Mouse (Mus musculus) MEL (cell line): ENCODE measurements at regions not wholly inside any gene's neighbourhood (a gene's known extent, or its start where the extent isn't known, plus 50 kb on each side); places are given as distances from the start of the nearest gene placed in this dataset.

Source experiments
- DNase-seq: peaks from one replicate; pipeline ENCODE4 v3.0.0; 2011; ENCODE audit warnings: low read depth, low spot score
- H3K27ac ChIP-seq: 2 replicates; pipeline ENCODE4 v1.5.1; 2012; ENCODE audit warnings: low read depth, mild to moderate bottlenecking, control low read depth, low read length, moderate library complexity; ENCODE audit not compliant: control insufficient read depth
- H3K27me3 ChIP-seq, 2 experiments: fragments of 150-350 bp in 1 of 2; sonication (generic) in 1 of 2; 2 replicates each; pipeline ENCODE4 v1.6.1; 2012; ENCODE audit warnings: low read length in 2 of 2, mild to moderate bottlenecking in 2 of 2, improper control_type of control experiment in 1 of 2, moderate library complexity in 1 of 2; ENCODE audit not compliant: insufficient read depth in 2 of 2, control insufficient read depth in 1 of 2
- H3K36me3 ChIP-seq, 2 experiments: 2 replicates each; pipeline ENCODE4 v1.6.1; 2012 to 2014; ENCODE audit warnings: low read length in 2 of 2, improper control_type of control experiment in 1 of 2, inconsistent platforms in 1 of 2, mild to moderate bottlenecking in 1 of 2; ENCODE audit not compliant: insufficient read depth in 2 of 2, control insufficient read depth in 1 of 2
- H3K4me1 ChIP-seq, 2 experiments: fragments of 150-350 bp in 1 of 2; sonication (generic) in 1 of 2; 2 replicates each; pipeline ENCODE4 v1.6.1; 2012; ENCODE audit warnings: low read length in 2 of 2, improper control_type of control experiment in 1 of 2, mild to moderate bottlenecking in 1 of 2; ENCODE audit not compliant: insufficient read depth in 2 of 2, control insufficient read depth in 1 of 2
- H3K4me3 ChIP-seq, 2 experiments: fragments of 150-350 bp in 1 of 2; sonication (generic) in 1 of 2; 2 replicates each; pipeline ENCODE4 v1.5.1; 2012; ENCODE audit warnings: low read depth in 2 of 2, low read length in 2 of 2, mild to moderate bottlenecking in 2 of 2, moderate library complexity in 2 of 2, control low read depth in 1 of 2, improper control_type of control experiment in 1 of 2; ENCODE audit not compliant: control insufficient read depth in 1 of 2, insufficient read depth in 1 of 2
- H3K79me2 ChIP-seq: 2 replicates; pipeline ENCODE4 v1.6.1; 2012; ENCODE audit warnings: mild to moderate bottlenecking, low read length, moderate library complexity; ENCODE audit not compliant: control insufficient read depth, poor library complexity, insufficient read depth
- H3K9ac ChIP-seq: 2 replicates; pipeline ENCODE4 v1.6.1; 2012; ENCODE audit warnings: low read depth, mild to moderate bottlenecking, control low read depth, low read length, moderate library complexity; ENCODE audit not compliant: control insufficient read depth, poor library complexity, severe bottlenecking
- H3K9me3 ChIP-seq: fragments of 150-350 bp; sonication (generic); replicated peaks from 2 replicates; pipeline ENCODE4 v1.6.1; 2012; ENCODE audit warnings: mild to moderate bottlenecking, low read length, improper control_type of control experiment, moderate library complexity; ENCODE audit not compliant: insufficient read depth
- CHD1 ChIP-seq: IDR thresholded peaks from 2 replicates; pipeline ENCODE4 v1.6.1; 2012; ENCODE audit warnings: low read depth, mild to moderate bottlenecking, inconsistent platforms, low read length, improper control_type of control experiment
- CHD2 ChIP-seq: IDR thresholded peaks from 2 replicates; pipeline ENCODE4 v1.6.1; 2011; ENCODE audit warnings: low read length, improper control_type of control experiment
- CTCF ChIP-seq, 3 experiments: IDR thresholded peaks in 2 of 3; conservative IDR thresholded peaks in 1 of 3; 2 replicates each; pipeline ENCODE4 v1.5.1; 2011 to 2012; ENCODE audit warnings: low read length in 3 of 3, low read depth in 2 of 3, mild to moderate bottlenecking in 2 of 3, improper control_type of control experiment in 1 of 3, inconsistent platforms in 1 of 3, mixed read lengths in 1 of 3, moderate library complexity in 1 of 3; ENCODE audit not compliant: control insufficient read depth in 1 of 3, insufficient read depth in 1 of 3, poor library complexity in 1 of 3, severe bottlenecking in 1 of 3
- ELF1 ChIP-seq: IDR thresholded peaks from 2 replicates; pipeline ENCODE4 v1.6.1; 2014; ENCODE audit warnings: low read depth, mild to moderate bottlenecking, inconsistent platforms, low read length, improper control_type of control experiment, moderate library complexity
- EP300 ChIP-seq, 2 experiments: IDR thresholded peaks; 2 replicates each; pipeline ENCODE4 v1.6.1; 2011; ENCODE audit warnings: improper control_type of control experiment in 2 of 2, low read length in 2 of 2, low read depth in 1 of 2, mild to moderate bottlenecking in 1 of 2
- ETS1 ChIP-seq: IDR thresholded peaks from 2 replicates; pipeline ENCODE4 v1.6.1; 2012; ENCODE audit warnings: low read depth, mild to moderate bottlenecking, inconsistent platforms, low read length, improper control_type of control experiment, moderate library complexity
- GATA1 ChIP-seq: IDR thresholded peaks from 2 replicates; pipeline ENCODE4 v1.6.1; 2011; ENCODE audit warnings: low read depth, low read length, improper control_type of control experiment
- KAT2A ChIP-seq: conservative IDR thresholded peaks from 2 replicates; pipeline ENCODE4 v1.6.1; 2012; ENCODE audit warnings: low read depth, low read length, improper control_type of control experiment, inconsistent platforms
- MAX ChIP-seq: IDR thresholded peaks from 2 replicates; pipeline ENCODE4 v1.6.1; 2011; ENCODE audit warnings: low read length, improper control_type of control experiment
- MAZ ChIP-seq: IDR thresholded peaks from 2 replicates; pipeline ENCODE4 v1.6.1; 2012; ENCODE audit warnings: low read depth, mild to moderate bottlenecking, inconsistent platforms, low read length, improper control_type of control experiment
- MYB ChIP-seq: IDR thresholded peaks from 2 replicates; pipeline ENCODE4 v1.6.1; 2011; ENCODE audit warnings: mild to moderate bottlenecking, low read depth, low read length, improper control_type of control experiment
- MYC ChIP-seq: IDR thresholded peaks from 2 replicates; pipeline ENCODE4 v1.6.1; 2011; ENCODE audit warnings: low read depth, mild to moderate bottlenecking, low read length, improper control_type of control experiment, moderate library complexity
- POLR2A ChIP-seq, 2 experiments: IDR thresholded peaks; 2 replicates each; pipeline ENCODE4 v1.6.1; 2011 to 2012; ENCODE audit warnings: low read length in 2 of 2, mild to moderate bottlenecking in 2 of 2, control low read depth in 1 of 2, improper control_type of control experiment in 1 of 2, low read depth in 1 of 2, moderate library complexity in 1 of 2; ENCODE audit not compliant: control insufficient read depth in 1 of 2, insufficient read depth in 1 of 2, poor library complexity in 1 of 2
- POLR2AphosphoS2 ChIP-seq: IDR thresholded peaks from 2 replicates; pipeline ENCODE4 v1.6.1; 2011; ENCODE audit warnings: low read length, improper control_type of control experiment
- RAD21 ChIP-seq: IDR thresholded peaks from 2 replicates; pipeline ENCODE4 v1.6.1; 2011; ENCODE audit warnings: mild to moderate bottlenecking, low read depth, low read length, improper control_type of control experiment
- SMC3 ChIP-seq: IDR thresholded peaks from 2 replicates; pipeline ENCODE4 v1.6.1; 2011; ENCODE audit warnings: low read depth, low read length, improper control_type of control experiment
- TAL1 ChIP-seq: IDR thresholded peaks from 2 replicates; pipeline ENCODE4 v1.6.1; 2012; ENCODE audit warnings: mild to moderate bottlenecking, inconsistent platforms, low read length, moderate library complexity, mixed read lengths
- TCF12 ChIP-seq: IDR thresholded peaks from 2 replicates; pipeline ENCODE4 v1.6.1; 2014; ENCODE audit warnings: low read depth, mild to moderate bottlenecking, inconsistent platforms, low read length, improper control_type of control experiment, moderate library complexity
- UBTF ChIP-seq: IDR thresholded peaks from 2 replicates; pipeline ENCODE4 v1.6.1; 2012; ENCODE audit warnings: low read depth, mild to moderate bottlenecking, inconsistent platforms, low read length, improper control_type of control experiment, moderate library complexity, borderline replicate concordance; ENCODE audit not compliant: insufficient read depth
- ZC3H11A ChIP-seq: IDR thresholded peaks from 2 replicates; pipeline ENCODE4 v1.6.1; 2012; ENCODE audit warnings: low read depth, mild to moderate bottlenecking, inconsistent platforms, low read length, improper control_type of control experiment
- ZKSCAN1 ChIP-seq: IDR thresholded peaks from 2 replicates; pipeline ENCODE4 v1.6.1; 2012; ENCODE audit warnings: low read depth, mild to moderate bottlenecking, inconsistent platforms, low read length, improper control_type of control experiment, moderate library complexity
- ZMIZ1 ChIP-seq: IDR thresholded peaks from 2 replicates; pipeline ENCODE4 v1.6.1; 2012; ENCODE audit warnings: low read depth, mild to moderate bottlenecking, inconsistent platforms, low read length, improper control_type of control experiment, moderate library complexity

- H3K36me3 ChIP-seq, result peaks cover 0 to 10% of the 10 kb centered on the region in 2 experiments; a peak in 2 of 4 replicates
- peak in 1 of 2 experiments; percentile 31; a peak in 1 of 4 replicates for TF ChIP-seq EP300 (IDR thresholded peaks at IDR 0.05; ENCODE audit: low read depth in 1 of 2, low read length in 2 of 2)
- TF ChIP-seq UBTF, result no peak
- TF ChIP-seq, all 39 proteins: peak for 1
- Histone ChIP-seq H3K27me3 (no peaks in the 10 kb centered on the region), H3K79me2 (no peaks in the 10 kb centered on the region), H3K9me3 (no peaks in the 10 kb centered on the region), H3K4me1 (peaks cover 3 to 16% of the 10 kb centered on the region in 2 experiments; a peak in 3 of 4 replicates), H3K27ac (no peak overlapping the region), H3K9ac (no peak overlapping the region), H3K4me3 (no peak overlapping the region)
- peak; percentile 28 for DNase-seq
Measured at GRCm38 (mm10) chr5:51917812-51918448, 272.4 kb downstream of the Dhx15 start.

DNA sequence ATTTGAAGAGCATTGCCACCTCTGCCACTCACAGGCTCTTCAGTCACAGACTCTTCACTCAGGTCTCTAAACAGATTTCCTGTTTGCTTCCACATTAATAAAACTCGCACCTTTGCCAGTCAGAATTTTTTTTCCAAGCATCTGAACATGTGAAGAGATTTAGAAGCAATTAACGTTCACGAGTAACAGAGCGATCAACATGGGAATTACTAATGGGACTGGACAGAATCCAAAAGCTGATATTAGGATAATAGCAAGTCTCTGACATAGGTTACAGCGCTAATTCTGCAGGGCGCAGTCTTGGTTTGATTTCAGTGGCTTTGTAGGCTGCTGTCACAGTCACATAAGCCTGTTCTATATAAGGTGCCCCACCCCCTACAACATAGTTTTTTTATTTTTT lies 275.6 kb downstream of the Dhx15 start:
- DNase-seq, result no peak
- Histone ChIP-seq H3K4me3 (no peak overlapping the region), H3K79me2 (no peaks in the 10 kb centered on the region), H3K4me1 (peaks cover 3 to 6% of the 10 kb centered on the region in 2 experiments; a peak in 1 of 4 replicates), H3K36me3 (peaks cover 0 to 2% of the 10 kb centered on the region in 2 experiments; a peak in 1 of 4 replicates), H3K9me3 (no peaks in the 10 kb centered on the region), H3K27me3 (no peaks in the 10 kb centered on the region), H3K27ac (no peak overlapping the region)
- TF ChIP-seq UBTF (no peak), ELF1 (no peak), KAT2A (no peak), MYC (no peak), POLR2A (IDR thresholded peaks at IDR 0.05; ENCODE audit: control insufficient read depth in 1 of 2, insufficient read depth in 1 of 2, low read depth in 1 of 2, low read length in 2 of 2, poor library complexity in 1 of 2) (no peak), ZMIZ1 (no peak), TCF12 (no peak), MAX (no peak), MAZ (no peak)
- TF ChIP-seq, all 39 proteins: peak for 0
- no peak overlapping the region for H3K9ac ChIP-seq

DNA sequence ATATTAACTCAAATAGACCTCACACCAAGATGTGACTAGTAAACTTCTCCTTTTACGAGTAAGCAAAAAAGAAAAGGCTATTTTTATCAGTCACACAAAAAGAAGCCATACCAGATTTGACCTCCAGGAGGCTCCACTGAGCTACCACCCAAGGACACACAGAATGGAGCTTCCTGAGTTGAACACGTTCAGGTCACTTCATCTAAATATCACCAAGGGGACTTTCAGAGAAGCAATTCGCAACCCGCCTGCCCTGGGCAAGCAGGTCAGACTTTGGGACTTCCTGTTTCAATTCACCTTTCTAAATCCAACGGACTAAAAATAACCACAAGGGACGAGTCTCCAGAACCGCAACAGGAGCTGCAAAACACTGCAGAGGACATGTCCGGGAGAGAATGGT lies 281.5 kb downstream of the Dhx15 start:
- Histone ChIP-seq H3K36me3 (no peaks in the 10 kb centered on the region), H3K27me3 (no peaks in the 10 kb centered on the region), H3K9ac (no peak overlapping the region), H3K4me3 (no peak overlapping the region), H3K79me2 (no peaks in the 10 kb centered on the region)
- peak; percentile 56 for DNase-seq
- TF ChIP-seq CHD1 (no peak), ZC3H11A (peak; percentile 41), EP300 (IDR thresholded peaks at IDR 0.05; ENCODE audit: low read depth in 1 of 2, low read length in 2 of 2) (no peak), ETS1 (no peak), RAD21 (peak; percentile 44), POLR2AphosphoS2 (no peak), GATA1 (no peak), MYB (no peak), ZKSCAN1 (no peak), TAL1 (no peak), SMC3 (peak; percentile 67), CTCF (IDR thresholded peaks at IDR 0.05 in 2 of 3, conservative IDR thresholded peaks at IDR 0.05 in 1 of 3; ENCODE audit: control insufficient read depth in 1 of 3, insufficient read depth in 1 of 3, low read depth in 2 of 3, low read length in 3 of 3, poor library complexity in 1 of 3, severe bottlenecking in 1 of 3) (peak; percentile 34 to 65 (median 52); a peak in 4 of 6 replicates), CHD2 (no peak)
- TF ChIP-seq, all 39 proteins: peak for 4
- Histone ChIP-seq H3K4me1 (no peaks in the 10 kb centered on the region), H3K27ac (no peak overlapping the region), H3K9me3 (no peaks in the 10 kb centered on the region)
